Mouse (Mus musculus) lung, embryonic 16.5 days (tissue): ENCODE measurements around the gene Smyd4. TPM values are rescaled to one million over a fixed set of nuclear protein-coding genes. Genes with fewer than 3 reads are reported as not detected.
A peak's percentile ranks its signal among the peaks of the same experiment; 100 is the strongest.

ENCODE experiments used
- ATAC-seq: fragments of 200-750 bp; cut with Nextera tagmentation; 2 replicates; pipeline ENCODE4 v1.8.0; 2017; ENCODE audit warnings: low read depth, mild to moderate bottlenecking, moderate library complexity
- H3K27ac ChIP-seq: fragments of 300-500 bp; sonication (generic); 2 replicates; pipeline ENCODE4 v1.5.1; 2014; ENCODE audit warnings: mild to moderate bottlenecking, control low read depth, low read length
- H3K27me3 ChIP-seq: fragments of 300-500 bp; sonication (generic); 2 replicates; pipeline ENCODE4 v1.6.1; 2014; ENCODE audit warnings: low read depth, low read length, mixed read lengths; ENCODE audit not compliant: control insufficient read depth, insufficient read depth
- H3K36me3 ChIP-seq: fragments of 300-500 bp; sonication (generic); 2 replicates; pipeline ENCODE4 v1.6.1; 2014; ENCODE audit warnings: low read length; ENCODE audit not compliant: control insufficient read depth, insufficient read depth
- H3K4me1 ChIP-seq: fragments of 300-500 bp; sonication (generic); replicated peaks from 2 replicates; pipeline ENCODE4 v1.6.1; 2014; ENCODE audit warnings: low read length, mixed read lengths; ENCODE audit not compliant: control insufficient read depth, insufficient read depth
- H3K4me2 ChIP-seq: fragments of 300-500 bp; sonication (generic); 2 replicates; pipeline ENCODE4 v1.6.1; 2014; ENCODE audit warnings: low read depth, low read length, control low read depth
- H3K4me3 ChIP-seq: fragments of 300-500 bp; sonication (generic); 2 replicates; pipeline ENCODE4 v1.5.1; 2014; ENCODE audit warnings: mild to moderate bottlenecking, low read length, control low read depth
- H3K9ac ChIP-seq: fragments of 300-500 bp; sonication (generic); 2 replicates; pipeline ENCODE4 v1.6.1; 2014; ENCODE audit warnings: low read length, control low read depth
- H3K9me3 ChIP-seq: fragments of 300-500 bp; sonication (generic); 2 replicates; pipeline ENCODE4 v1.6.1; 2016; ENCODE audit warnings: low read length; ENCODE audit not compliant: control insufficient read depth
- WGBS: fragments of 180-500 bp; shearing (Covaris S2); extraction: QIAGEN DNeasy Blood & Tissue Kit; methylation state at CpG from one replicate; pipeline ENCODE4 v1.1.7; 2014; 5-methylcytosine and 5-hydroxymethylcytosine counted together
- polyA plus RNA-seq: library from polyadenylated mRNA; unstranded; fragments of >200 nt; fragmentation: Nextera tagmentation; extraction: Ambion mirVana; gene quantifications from 2 replicates; pipeline ENCODE4 v1.2.1, GENCODE M21; 2015

The Smyd4 gene
- 14.1 and 16.9 TPM in 2 replicates for polyA plus RNA-seq

- peak; percentile 99 for ATAC-seq
Observed at GRCm38 (mm10) chr11:75348199-75348889, at the start of gene Smyd4, which contains the start of gene Rpa1. Smyd4 (plus strand) TSS chr11:75348433. Rpa1 (minus strand) TSS chr11:75348324.

DNA sequence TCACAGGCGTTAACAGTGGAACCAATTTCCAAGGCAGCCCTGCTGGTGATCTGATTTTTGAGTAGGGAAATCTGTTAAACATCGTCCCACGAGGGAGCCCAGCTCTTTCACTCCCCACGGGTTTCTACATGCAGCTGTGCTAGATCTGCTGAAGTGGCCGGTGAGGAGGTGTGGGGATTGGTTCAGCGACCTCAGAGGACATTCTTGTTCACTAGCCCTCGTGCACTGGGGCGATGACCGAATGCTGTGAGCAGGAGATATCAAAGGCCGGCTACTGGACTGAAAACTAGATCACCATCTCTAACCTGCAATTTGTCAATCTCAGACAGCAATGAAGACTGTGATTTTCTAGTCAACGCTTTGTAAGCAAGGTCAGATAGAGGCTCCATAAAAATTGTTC, 49.7 kb upstream of the Smyd4 start:
- Histone ChIP-seq H3K9me3 (no peaks in the 10 kb centered on the region), H3K36me3 (peaks cover 30% of the 10 kb centered on the region), H3K4me2 (no peak overlapping the region), H3K4me3 (no peak overlapping the region), H3K27ac (no peak overlapping the region), H3K4me1 (peaks cover 6% of the 10 kb centered on the region; the same call in 1 of the 2 replicates), H3K27me3 (no peaks in the 10 kb centered on the region), H3K9ac (no peak overlapping the region; the same call in 1 of the 2 replicates)
- no peak for ATAC-seq
- WGBS: 43% methylated on average over 11 of the region's 11 CpGs

More at GRCm38 (mm10) chr11:75348199-75348889, at the start of gene Smyd4, which contains the start of gene Rpa1:
- peak within 1 kb of the TSS; percentile 87 for H3K4me2 ChIP-seq
- peak within 1 kb of the TSS; percentile 88 for H3K9ac ChIP-seq
- H3K4me3 ChIP-seq: peak within 1 kb of the TSS; percentile 81
- no peaks in the 10 kb centered on the region for H3K9me3 ChIP-seq
- H3K36me3 ChIP-seq: no peaks in the 10 kb centered on the region
- under 1% methylated on average over 56 of the region's 56 CpGs for WGBS
- H3K27me3 ChIP-seq: no peaks in the 10 kb centered on the region
- H3K4me1 ChIP-seq: peaks cover 27% of the 10 kb centered on the region
- H3K27ac ChIP-seq: peak within 1 kb of the TSS; percentile 74

GRCm38 (mm10) chr11:75299786-75300185, 48.4 kb upstream of the Smyd4 start:
- 83% methylated on average over 10 of the region's 10 CpGs for WGBS
- no peak overlapping the region for H3K4me3 ChIP-seq
- H3K4me1 ChIP-seq: peaks cover 6% of the 10 kb centered on the region; the same call in 1 of the 2 replicates
- ATAC-seq: no peak
- no peak overlapping the region for H3K27ac ChIP-seq
- no peak overlapping the region for H3K4me2 ChIP-seq
- H3K9ac ChIP-seq: no peak overlapping the region
- no peaks in the 10 kb centered on the region for H3K27me3 ChIP-seq
- H3K36me3 ChIP-seq: peaks cover 30% of the 10 kb centered on the region
- no peaks in the 10 kb centered on the region for H3K9me3 ChIP-seq

DNA sequence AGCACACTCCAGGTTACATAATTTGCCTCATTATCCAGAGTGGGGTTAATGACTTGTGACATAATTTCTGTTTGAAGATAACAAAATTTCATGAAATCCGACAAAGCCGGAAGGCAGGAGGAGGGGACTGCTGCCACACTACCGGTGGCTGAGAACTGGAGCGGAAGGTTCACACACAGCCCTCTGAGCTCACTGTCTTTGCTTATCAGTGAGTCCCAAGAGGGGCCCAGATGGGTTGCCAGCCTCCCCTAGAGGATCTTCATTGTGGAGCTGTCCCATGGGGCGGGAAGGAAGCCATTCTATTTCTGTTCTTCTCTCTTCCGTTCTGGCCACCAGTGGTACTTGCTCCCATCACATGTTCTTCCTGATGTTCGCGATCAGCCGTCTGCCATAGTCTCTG, 47.3 kb upstream of the Smyd4 start:
- H3K9ac ChIP-seq: no peak overlapping the region
- peaks cover 38% of the 10 kb centered on the region for H3K36me3 ChIP-seq
- 73% methylated on average over 9 of the region's 9 CpGs for WGBS
- H3K4me3 ChIP-seq: no peak overlapping the region
- H3K27ac ChIP-seq: no peak overlapping the region
- H3K4me1 ChIP-seq: peaks cover 6% of the 10 kb centered on the region; the same call in 1 of the 2 replicates
- H3K9me3 ChIP-seq: no peaks in the 10 kb centered on the region
- H3K4me2 ChIP-seq: no peak overlapping the region
- H3K27me3 ChIP-seq: no peaks in the 10 kb centered on the region
- ATAC-seq: no peak

- H3K27me3 ChIP-seq: no peaks in the 10 kb centered on the region
- H3K4me1 ChIP-seq: no peaks in the 10 kb centered on the region
- H3K4me2 ChIP-seq: no peak overlapping the region
- H3K36me3 ChIP-seq: peaks cover 61% of the 10 kb centered on the region
- H3K4me3 ChIP-seq: no peak overlapping the region
- no peaks in the 10 kb centered on the region for H3K9me3 ChIP-seq
- no peak for ATAC-seq
- H3K27ac ChIP-seq: no peak overlapping the region
- H3K9ac ChIP-seq: no peak overlapping the region
- WGBS: 86% methylated on average over 9 of the region's 9 CpGs
Observed at GRCm38 (mm10) chr11:75304797-75305196, 43.4 kb upstream of the Smyd4 start.

DNA sequence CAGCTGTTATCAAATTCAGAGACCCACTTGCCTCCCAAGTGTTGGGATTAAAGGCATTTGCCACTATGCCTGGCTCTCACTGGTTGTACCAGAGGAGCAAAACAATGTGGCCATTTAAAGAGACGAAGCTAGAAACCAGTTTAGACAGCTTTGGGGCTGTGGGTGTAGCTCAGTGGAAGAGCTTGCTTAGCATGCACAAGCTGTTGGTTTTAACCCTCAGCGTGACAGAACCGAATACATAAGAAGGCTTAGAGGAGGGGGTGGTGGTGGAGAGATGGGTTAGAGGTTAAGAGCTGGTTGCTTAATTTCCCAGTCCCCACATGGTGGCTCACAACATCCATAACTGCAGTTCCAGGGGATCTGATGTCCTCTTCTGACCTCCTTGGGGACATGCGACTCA, 39.6 kb upstream of the Smyd4 start:
- Histone ChIP-seq H3K4me2 (no peak overlapping the region), H3K27me3 (no peaks in the 10 kb centered on the region), H3K9me3 (no peaks in the 10 kb centered on the region), H3K4me3 (no peak overlapping the region), H3K27ac (no peak overlapping the region), H3K4me1 (no peaks in the 10 kb centered on the region), H3K9ac (no peak overlapping the region), H3K36me3 (peaks cover 53% of the 10 kb centered on the region)
- ATAC-seq: no peak
- WGBS: 76% methylated on average over 4 of the region's 4 CpGs

DNA sequence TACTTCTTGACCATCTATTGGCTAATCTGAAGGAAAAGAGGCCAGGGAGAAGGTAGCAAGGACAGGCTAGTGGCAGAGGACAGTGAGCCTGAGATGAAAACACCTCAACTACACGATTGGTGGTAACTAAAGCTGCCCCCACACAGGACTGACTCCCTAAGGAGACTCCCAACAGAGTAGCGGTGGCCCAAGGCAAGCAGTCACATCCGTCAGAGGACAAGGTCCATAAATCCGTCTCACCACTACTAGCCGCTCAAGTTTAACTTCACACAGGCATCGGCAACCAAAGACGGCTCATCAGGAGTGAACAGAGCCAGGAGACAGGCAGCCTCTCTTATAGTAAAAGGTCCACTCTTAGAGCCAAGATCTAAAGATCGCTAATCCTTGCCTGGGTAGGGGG, 37.4 kb upstream of the Smyd4 start:
- no peaks in the 10 kb centered on the region for H3K9me3 ChIP-seq
- no peak overlapping the region for H3K27ac ChIP-seq
- no peak overlapping the region for H3K4me3 ChIP-seq
- 85% methylated on average over 8 of the region's 8 CpGs for WGBS
- H3K4me1 ChIP-seq: no peaks in the 10 kb centered on the region
- H3K4me2 ChIP-seq: no peak overlapping the region
- H3K27me3 ChIP-seq: no peaks in the 10 kb centered on the region
- peaks cover 60% of the 10 kb centered on the region for H3K36me3 ChIP-seq
- no peak for ATAC-seq
- no peak overlapping the region for H3K9ac ChIP-seq

DNA sequence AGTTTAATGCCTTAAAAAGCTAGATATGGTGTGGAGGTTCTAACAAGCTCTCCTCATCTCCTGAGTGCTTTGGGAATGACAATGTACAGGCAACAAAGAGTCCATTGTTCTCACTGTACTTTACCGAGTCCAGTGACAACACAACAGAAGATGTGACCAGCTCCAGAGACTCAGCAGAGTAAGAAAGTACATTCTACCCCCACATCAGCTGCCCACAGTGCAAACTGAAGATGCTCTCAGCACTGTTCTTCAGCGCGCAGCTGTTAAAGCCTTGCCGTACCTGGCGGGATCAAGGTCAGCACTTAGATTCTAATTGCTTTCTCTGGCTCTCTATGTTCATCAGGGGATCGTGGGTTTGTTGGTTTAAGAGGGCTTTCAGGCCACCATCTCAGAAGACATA, 36.5 kb upstream of the Smyd4 start:
- Histone ChIP-seq H3K4me2 (no peak overlapping the region), H3K4me1 (no peaks in the 10 kb centered on the region), H3K9ac (no peak overlapping the region), H3K27ac (no peak overlapping the region), H3K9me3 (no peaks in the 10 kb centered on the region), H3K4me3 (no peak overlapping the region), H3K36me3 (peaks cover 54% of the 10 kb centered on the region), H3K27me3 (no peaks in the 10 kb centered on the region)
- no peak for ATAC-seq
- WGBS: 77% methylated on average over 6 of the region's 6 CpGs

DNA sequence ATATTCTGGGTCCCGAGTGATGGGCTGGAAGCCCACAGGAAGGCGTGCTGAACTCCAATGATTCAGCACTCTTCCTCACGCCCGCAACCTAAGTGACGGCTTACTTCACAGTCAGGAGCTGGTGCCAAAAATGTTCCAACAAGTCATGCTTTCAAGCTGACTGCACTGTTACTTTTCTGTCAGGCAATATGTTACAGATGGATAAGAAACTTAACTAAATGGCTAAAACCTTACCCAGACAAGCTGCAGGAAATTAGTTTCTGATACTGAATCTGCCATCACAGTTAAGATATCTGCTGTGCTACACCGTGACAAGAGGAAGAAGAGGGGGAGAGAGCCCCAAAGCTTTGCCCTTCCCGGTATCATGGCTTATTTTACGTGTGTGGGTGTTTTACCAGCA, 34.4 kb upstream of the Smyd4 start:
- Histone ChIP-seq H3K36me3 (peaks cover 42% of the 10 kb centered on the region), H3K9me3 (no peaks in the 10 kb centered on the region), H3K9ac (no peak overlapping the region), H3K27ac (no peak overlapping the region), H3K4me3 (no peak overlapping the region), H3K4me2 (no peak overlapping the region), H3K27me3 (no peaks in the 10 kb centered on the region), H3K4me1 (no peaks in the 10 kb centered on the region)
- WGBS: 80% methylated on average over 8 of the region's 8 CpGs
- ATAC-seq: no peak
